Mouse (Mus musculus) hindlimb bud, embryonic 11.5 days (tissue): ENCODE measurements around the gene Gja10.

Source experiments
- DNase-seq: peaks from one replicate; pipeline ENCODE4 v3.0.0-alpha.2; 2012; ENCODE audit warnings: low read depth, low spot score; ENCODE audit errors: extremely low spot score

The Gja10 gene

GRCm38 (mm10) chr4:32561555-32562095, 40.9 kb downstream of the Gja10 start:
- no peak for DNase-seq

DNA sequence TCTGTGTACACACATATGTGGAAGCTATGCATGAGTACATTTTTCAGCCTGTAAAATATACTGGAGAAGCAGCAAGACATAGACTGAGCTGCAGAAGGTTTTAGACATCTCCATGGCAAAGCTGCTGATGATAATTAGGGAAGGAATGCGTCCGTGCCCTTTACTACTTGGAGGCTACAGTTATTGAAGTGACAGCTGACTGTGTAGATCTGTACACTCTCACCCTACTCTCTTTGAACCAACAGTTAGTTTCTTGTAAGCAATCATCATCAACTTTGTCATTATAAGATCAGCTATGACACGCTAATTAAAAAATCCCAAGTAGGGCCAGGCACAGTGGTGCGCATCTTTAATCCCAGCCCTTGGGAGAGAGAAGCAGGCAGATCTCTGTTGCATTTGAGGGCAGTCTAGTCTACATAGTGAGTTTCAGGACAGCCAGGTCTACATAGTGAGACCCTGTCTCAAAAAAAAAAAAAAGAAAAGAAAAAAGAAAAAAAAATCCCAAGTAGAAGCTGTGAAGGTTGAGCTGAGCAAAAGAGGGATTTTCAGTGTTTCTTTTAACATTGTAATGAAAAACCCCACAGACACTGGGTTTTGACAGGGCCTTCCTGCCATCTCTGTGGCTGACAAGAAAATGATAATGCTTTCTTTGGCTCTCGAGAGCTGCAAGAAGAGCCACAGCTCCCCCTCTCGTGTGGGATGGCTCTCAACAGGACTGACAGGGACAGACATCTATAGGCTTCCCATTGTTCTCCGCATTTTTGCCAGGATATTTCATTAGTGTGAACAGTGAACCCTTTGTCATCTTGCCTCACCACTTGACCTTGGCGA, 41.6 kb downstream of the Gja10 start:
- DNase-seq, result no peak

DNA sequence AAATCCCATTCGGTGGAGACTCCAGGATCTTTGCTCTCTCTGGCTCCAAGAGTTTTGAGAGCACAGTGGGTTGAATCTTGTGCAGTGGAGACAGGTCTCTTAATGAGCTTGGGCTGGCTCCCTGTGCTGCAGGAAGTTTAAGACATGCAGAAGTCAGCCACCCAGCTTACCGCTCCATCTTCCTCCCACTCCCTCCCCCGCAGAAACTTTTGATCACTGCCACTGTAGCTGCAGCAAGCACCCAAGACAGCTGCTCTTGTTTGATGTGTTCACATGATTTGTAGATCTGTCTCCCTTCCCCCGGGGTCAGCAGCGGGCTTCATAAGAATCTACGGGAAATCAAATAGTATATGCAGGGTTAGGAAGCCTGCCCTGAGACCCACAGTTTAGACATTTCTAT, 42.3 kb downstream of the Gja10 start:
- no peak for DNase-seq

- DNase-seq, result no peak
These were observed 47.1 kb downstream of the Gja10 start for GRCm38 (mm10) chr4:32555506-32555905.

DNA sequence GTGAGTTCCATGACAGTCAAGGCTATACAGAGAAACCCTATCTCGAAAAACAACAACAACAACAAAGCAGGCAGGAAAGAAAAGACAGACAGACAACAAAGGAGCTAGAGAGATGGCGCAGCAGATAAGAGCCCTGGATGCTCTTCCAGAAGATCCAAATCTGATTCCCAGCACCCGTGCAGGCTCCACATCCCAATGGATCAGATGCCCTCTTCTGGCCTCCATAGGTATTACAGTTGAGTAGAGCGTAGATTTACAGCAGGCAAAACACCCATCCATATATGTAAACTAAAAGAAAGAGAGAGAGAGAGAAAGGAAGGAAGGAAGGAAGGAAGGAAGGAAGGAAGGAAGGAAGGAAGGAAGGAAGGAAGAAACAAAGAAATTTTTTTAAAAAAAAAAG, 51.2 kb downstream of the Gja10 start:
- DNase-seq, result no peak

DNA sequence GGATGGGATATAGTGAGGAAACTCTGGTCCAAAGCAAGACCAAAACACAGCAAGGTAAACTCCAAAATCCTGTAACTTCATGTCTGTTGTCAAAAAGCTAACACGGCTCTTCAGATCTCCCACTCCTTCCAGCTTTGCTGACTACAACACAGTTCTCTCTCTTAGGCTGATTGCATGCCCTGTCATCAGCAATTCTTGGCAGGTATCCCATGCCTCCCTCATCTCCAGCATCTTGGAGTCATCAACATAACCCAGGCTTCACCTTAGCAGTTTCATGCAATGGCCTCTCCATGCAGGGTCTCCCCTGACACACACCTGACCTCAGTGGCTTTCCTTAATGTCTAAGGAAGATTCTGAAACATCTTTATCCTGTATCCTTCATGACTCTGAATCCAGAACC, 53.4 kb downstream of the Gja10 start:
- DNase-seq, result no peak
